Mouse (Mus musculus) stomach, postnatal 0 days (tissue): Measurements from ENCODE around the gene Gm45717. TPM values are rescaled to one million over a fixed set of nuclear protein-coding genes. Genes with fewer than 3 reads are reported as not detected.
A peak's percentile ranks its signal among the peaks of the same experiment; 100 is the strongest.

ENCODE experiments used
- ATAC-seq: fragments of 200-750 bp; cut with Nextera tagmentation; 2 replicates; pipeline ENCODE4 v1.8.0; 2017; ENCODE audit not compliant: low FRiP score, low TSS enrichment
- DNase-seq: peaks from one replicate; pipeline ENCODE4 v3.0.0-alpha.2; 2016; ENCODE audit warnings: low spot score
- H3K27ac ChIP-seq: fragments of 300-500 bp; sonication (generic); replicated peaks from 2 replicates; pipeline ENCODE4 v1.5.1; 2014; ENCODE audit warnings: mild to moderate bottlenecking, control low read depth
- H3K27me3 ChIP-seq: fragments of 300-500 bp; sonication (generic); 2 replicates; pipeline ENCODE4 v1.6.1; 2014; ENCODE audit warnings: low read length; ENCODE audit not compliant: control insufficient read depth, insufficient read depth
- H3K36me3 ChIP-seq: fragments of 300-500 bp; sonication (generic); 2 replicates; pipeline ENCODE4 v1.6.1; 2014; ENCODE audit warnings: low read length, mixed read lengths; ENCODE audit not compliant: control insufficient read depth, insufficient read depth
- H3K4me1 ChIP-seq: fragments of 300-500 bp; sonication (generic); replicated peaks from 2 replicates; pipeline ENCODE4 v1.6.1; 2014; ENCODE audit warnings: antibody characterized with exemption; ENCODE audit not compliant: control insufficient read depth, insufficient read depth
- H3K4me2 ChIP-seq: fragments of 300-500 bp; sonication (generic); replicated peaks from 2 replicates; pipeline ENCODE4 v1.6.1; 2014; ENCODE audit warnings: low read depth, mild to moderate bottlenecking, control low read depth, moderate library complexity
- H3K4me3 ChIP-seq: fragments of 300-500 bp; sonication (generic); 2 replicates; pipeline ENCODE4 v1.5.1; 2014; ENCODE audit warnings: low read depth, low read length, control low read depth
- H3K9ac ChIP-seq: fragments of 300-500 bp; sonication (generic); 2 replicates; pipeline ENCODE4 v1.6.1; 2014; ENCODE audit warnings: mild to moderate bottlenecking, low read length, control low read depth, mixed read lengths
- H3K9me3 ChIP-seq: fragments of 300-500 bp; sonication (generic); 2 replicates; pipeline ENCODE4 v1.6.1; 2016; ENCODE audit warnings: low read length; ENCODE audit not compliant: control insufficient read depth
- CTCF ChIP-seq: IDR thresholded peaks from 2 replicates; pipeline ENCODE4 v1.5.1; 2016; ENCODE audit warnings: antibody characterized with exemption, low read depth, mild to moderate bottlenecking, moderate library complexity
- EP300 ChIP-seq: optimal IDR thresholded peaks from 2 replicates; pipeline ENCODE3; 2016; ENCODE audit warnings: antibody characterized with exemption
- WGBS: fragments of 180-500 bp; shearing (Covaris S2); extraction: QIAGEN DNeasy Blood & Tissue Kit; methylation state at CpG from one replicate; pipeline ENCODE4 v1.1.7; 2014; 5-methylcytosine and 5-hydroxymethylcytosine counted together
- polyA plus RNA-seq: library from polyadenylated mRNA; unstranded; fragments of >200 nt; fragmentation: Nextera tagmentation; extraction: Ambion mirVana; gene quantifications from 2 replicates; pipeline ENCODE4 v1.2.1, GENCODE M21; 2015

Gm45717 gene
- polyA plus RNA-seq, 1 experiment from 2014 or later, result 0.32 TPM

- 51% methylated on average over 3 of the region's 3 CpGs for WGBS
- Histone ChIP-seq H3K36me3 (no peaks in the 10 kb centered on the region), H3K4me3 (no peak overlapping the region), H3K9me3 (no peaks in the 10 kb centered on the region), H3K4me1 (peaks cover 4% of the 10 kb centered on the region), H3K4me2 (no peak overlapping the region), H3K27ac (no peak overlapping the region; the same call in 1 of the 2 replicates), H3K9ac (no peak overlapping the region), H3K27me3 (no peaks in the 10 kb centered on the region)
- no peak for DNase-seq
- no peak for TF ChIP-seq EP300
- TF ChIP-seq CTCF, result peak; percentile 61
- ATAC-seq, result no peak
Measured at GRCm38 (mm10) chr7:140938436-140938835, 17.3 kb downstream of the Gm45717 start.

GRCm38 (mm10) chr7:140927181-140927580 is 28.6 kb downstream of the Gm45717 start:
- WGBS, result 81% methylated on average over 6 of the region's 6 CpGs

GRCm38 (mm10) chr7:140923070-140923775 is 32.5 kb downstream of the Gm45717 start:
- TF ChIP-seq EP300 (no peak), CTCF (no peak)
- no peaks in the 10 kb centered on the region for H3K36me3 ChIP-seq
- no peak overlapping the region for H3K27ac ChIP-seq
- H3K4me1 ChIP-seq, result 0 out of 2 replicates have a peak, but pooled peaks cover 2% of the 10 kb centered on the region
- peak overlapping the region; percentile 59 for H3K4me2 ChIP-seq
- H3K9ac ChIP-seq, result 0 out of 2 replicates have a peak overlapping the region, but pooled peaks have one; percentile 18
- WGBS, result 29% methylated on average over 30 of the region's 30 CpGs
- H3K27me3 ChIP-seq, result peaks cover 12% of the 10 kb centered on the region; the same call in 1 of the 2 replicates
- H3K9me3 ChIP-seq, result no peaks in the 10 kb centered on the region
- no peak for DNase-seq
- peak overlapping the region; percentile 39 for H3K4me3 ChIP-seq
- ATAC-seq, result no peak

More at GRCm38 (mm10) chr7:140927181-140927580, 28.6 kb downstream of the Gm45717 start:
- H3K27ac ChIP-seq, result no peak overlapping the region
- H3K4me3 ChIP-seq, result no peak overlapping the region
- H3K36me3 ChIP-seq, result no peaks in the 10 kb centered on the region
- H3K4me2 ChIP-seq, result no peak overlapping the region
- TF ChIP-seq CTCF (no peak), EP300 (no peak)
- no peaks in the 10 kb centered on the region for H3K9me3 ChIP-seq
- no peak overlapping the region for H3K9ac ChIP-seq
- 0 out of 2 replicates have a peak, but pooled peaks cover 7% of the 10 kb centered on the region for H3K27me3 ChIP-seq
- DNase-seq (no peak), ATAC-seq (no peak)
- 0 out of 2 replicates have a peak, but pooled peaks cover 2% of the 10 kb centered on the region for H3K4me1 ChIP-seq

GRCm38 (mm10) chr7:140922398-140923069 is 33.2 kb downstream of the Gm45717 start:
- Histone ChIP-seq H3K4me2 (peak overlapping the region; percentile 59), H3K27ac (no peak overlapping the region), H3K4me1 (0 out of 2 replicates have a peak, but pooled peaks cover 2% of the 10 kb centered on the region), H3K9ac (peak overlapping the region; percentile 18; the same call in 1 of the 2 replicates), H3K9me3 (no peaks in the 10 kb centered on the region), H3K4me3 (peak overlapping the region; percentile 39), H3K27me3 (peaks cover 12% of the 10 kb centered on the region; the same call in 1 of the 2 replicates), H3K36me3 (no peaks in the 10 kb centered on the region)
- WGBS, result 1% methylated on average over 49 of the region's 49 CpGs
- DNase-seq, result peak; percentile 74
- TF ChIP-seq CTCF, result no peak
- TF ChIP-seq EP300, result no peak
- ATAC-seq, result peak; percentile 54

GRCm38 (mm10) chr7:140921225-140921975 is 34.3 kb downstream of the Gm45717 start:
- H3K27ac ChIP-seq, result no peak overlapping the region
- TF ChIP-seq CTCF (no peak), EP300 (no peak)
- no peak overlapping the region for H3K4me3 ChIP-seq
- 34% methylated on average over 22 of the region's 22 CpGs for WGBS
- no peaks in the 10 kb centered on the region for H3K36me3 ChIP-seq
- peaks cover 12% of the 10 kb centered on the region; the same call in 1 of the 2 replicates for H3K27me3 ChIP-seq
- ATAC-seq (no peak), DNase-seq (no peak)
- 0 out of 2 replicates have a peak, but pooled peaks cover 2% of the 10 kb centered on the region for H3K4me1 ChIP-seq
- no peak overlapping the region for H3K4me2 ChIP-seq
- no peak overlapping the region for H3K9ac ChIP-seq
- no peaks in the 10 kb centered on the region for H3K9me3 ChIP-seq
